Mouse (Mus musculus): ENCODE measurements around the gene Rnf6. TPM values are rescaled to one million over a fixed set of nuclear protein-coding genes. Genes with fewer than 3 reads are reported as not detected.

Gene Rnf6
- polyA plus RNA-seq, 1 experiment: 36.2 TPM

DNA sequence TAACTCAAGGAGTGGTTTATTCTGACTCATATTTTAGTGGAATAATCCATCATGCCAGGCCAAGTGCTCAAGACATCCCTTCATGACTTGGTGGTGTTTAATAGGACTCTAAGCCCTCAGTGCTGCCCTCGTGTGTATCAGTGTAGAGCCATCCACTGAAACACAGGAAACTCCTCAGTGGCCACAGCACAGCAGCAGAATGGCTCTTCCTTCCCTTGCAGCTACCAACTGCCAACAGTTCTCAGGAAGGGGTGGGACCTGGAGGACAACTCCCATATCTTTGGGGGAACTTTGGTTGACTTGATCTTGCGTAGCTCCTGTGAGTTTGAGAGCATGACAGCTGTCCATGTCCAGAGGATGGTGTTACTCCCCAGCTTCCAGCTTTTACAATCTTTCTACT is 17.4 kb downstream of the Rnf6 start:
- Histone ChIP-seq H3K27me3 (replicated peaks; ENCODE audit: control insufficient read depth, insufficient read depth, low read length) (no peaks in the 10 kb centered on the region), H3K4me3 (ENCODE audit: insufficient read depth, low read depth, low read length) (no peak overlapping the region), H3K36me3 (ENCODE audit: control insufficient read depth, insufficient read depth, low read length) (peaks cover 4% of the 10 kb centered on the region), H3K4me1 (ENCODE audit: control insufficient read depth, insufficient read depth, low read length) (peaks cover 33% of the 10 kb centered on the region), H3K27ac (ENCODE audit: insufficient read depth, low read depth, low read length) (peak overlapping the region; percentile 79)
- WGBS: 72% methylated on average over 2 of the region's 2 CpGs
- TF ChIP-seq POLR2A (IDR thresholded peaks at IDR 0.05; ENCODE audit: low read depth, low read length): no peak
- DNase-seq: peak; percentile 20

DNA sequence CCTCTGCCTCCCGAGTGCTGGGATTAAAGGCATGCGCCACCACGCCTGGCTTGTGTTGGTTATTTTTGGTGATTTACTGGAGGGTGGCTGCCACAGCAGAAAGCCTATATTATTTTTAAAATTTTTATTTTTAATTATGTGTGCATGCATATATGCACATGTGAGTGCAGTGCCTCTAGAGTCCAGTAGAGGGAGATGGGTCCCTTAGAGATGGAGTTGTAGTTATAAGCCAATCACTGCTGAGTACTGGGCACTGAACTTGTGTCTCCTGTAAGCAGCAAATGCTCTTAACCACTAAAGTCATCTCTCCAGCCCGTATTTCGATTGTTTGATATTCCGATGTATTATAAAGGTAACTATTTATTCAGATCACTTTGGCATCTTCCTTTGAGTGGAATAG is 20.8 kb downstream of the Rnf6 start:
- TF ChIP-seq CTCF (conservative IDR thresholded peaks at IDR 0.05; ENCODE audit: insufficient read depth, insufficient read length, low read depth, low read length): no peak
- no peak for TF ChIP-seq POLR2A (IDR thresholded peaks at IDR 0.05; ENCODE audit: low read depth, low read length)
- 99% methylated on average over 6 of the region's 6 CpGs for whole genome bisulfite sequencing
- Histone ChIP-seq H3K4me3 (ENCODE audit: insufficient read depth, low read depth, low read length) (no peak overlapping the region), H3K27ac (ENCODE audit: insufficient read depth, low read depth, low read length) (no peak overlapping the region), H3K27me3 (replicated peaks; ENCODE audit: control insufficient read depth, insufficient read depth, low read length) (no peaks in the 10 kb centered on the region), H3K4me1 (ENCODE audit: control insufficient read depth, insufficient read depth, low read length) (peaks cover 25% of the 10 kb centered on the region), H3K36me3 (ENCODE audit: control insufficient read depth, insufficient read depth, low read length) (peaks cover 5% of the 10 kb centered on the region)
- DNase-seq: no peak

DNA sequence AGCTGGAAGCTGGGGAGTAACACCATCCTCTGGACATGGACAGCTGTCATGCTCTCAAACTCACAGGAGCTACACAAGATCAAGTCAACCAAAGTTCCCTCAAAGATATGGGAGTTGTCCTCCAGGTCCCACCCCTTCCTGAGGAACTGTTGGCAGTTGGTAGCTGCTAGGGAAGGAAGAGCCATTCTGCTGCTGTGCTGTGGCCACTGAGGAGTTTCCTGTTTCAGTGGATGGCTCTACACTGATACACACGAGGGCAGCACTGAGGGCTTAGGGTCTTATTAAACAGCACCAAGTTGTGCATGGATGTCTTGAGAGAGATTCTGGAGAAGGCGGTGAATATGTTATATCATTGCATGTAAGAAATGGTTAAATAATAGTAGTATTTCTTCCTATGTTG is 21.8 kb downstream of the Rnf6 start:
- peak; percentile 19 for DNase-seq
- Histone ChIP-seq H3K27ac (ENCODE audit: insufficient read depth, low read depth, low read length) (peak overlapping the region; percentile 99), H3K36me3 (ENCODE audit: control insufficient read depth, insufficient read depth, low read length) (peaks cover 5% of the 10 kb centered on the region), H3K4me1 (ENCODE audit: control insufficient read depth, insufficient read depth, low read length) (peaks cover 20% of the 10 kb centered on the region), H3K27me3 (replicated peaks; ENCODE audit: control insufficient read depth, insufficient read depth, low read length) (no peaks in the 10 kb centered on the region), H3K4me3 (ENCODE audit: insufficient read depth, low read depth, low read length) (no peak overlapping the region)
- TF ChIP-seq POLR2A (IDR thresholded peaks at IDR 0.05; ENCODE audit: low read depth, low read length) (no peak), CTCF (conservative IDR thresholded peaks at IDR 0.05; ENCODE audit: insufficient read depth, insufficient read length, low read depth, low read length) (no peak)
- WGBS: 60% methylated on average over 2 of the region's 2 CpGs

DNA sequence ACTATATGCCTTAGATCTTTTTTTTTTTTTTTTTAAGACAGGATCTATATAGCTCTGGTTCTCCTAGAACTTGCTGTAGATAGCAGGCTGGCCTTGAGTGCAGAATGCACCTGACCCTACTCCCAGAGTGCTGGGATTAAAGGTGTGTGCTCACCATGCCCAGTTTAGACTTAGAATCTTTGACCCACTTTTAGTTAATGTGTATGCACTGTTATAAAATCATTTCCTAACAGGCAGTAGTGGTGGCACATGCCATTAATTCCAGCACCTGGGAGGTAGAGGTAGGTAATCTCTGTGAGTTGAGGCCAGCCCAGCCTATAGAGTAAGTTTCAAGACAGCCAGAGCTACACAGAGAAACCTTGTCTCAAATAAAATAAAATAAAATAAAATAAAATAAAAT is 22.3 kb downstream of the Rnf6 start:
- Histone ChIP-seq H3K36me3 (ENCODE audit: control insufficient read depth, insufficient read depth, low read length) (peaks cover 5% of the 10 kb centered on the region), H3K27me3 (replicated peaks; ENCODE audit: control insufficient read depth, insufficient read depth, low read length) (no peaks in the 10 kb centered on the region), H3K27ac (ENCODE audit: insufficient read depth, low read depth, low read length) (no peak overlapping the region), H3K4me3 (ENCODE audit: insufficient read depth, low read depth, low read length) (no peak overlapping the region), H3K4me1 (ENCODE audit: control insufficient read depth, insufficient read depth, low read length) (peaks cover 15% of the 10 kb centered on the region)
- DNase-seq: peak; percentile 85
- TF ChIP-seq POLR2A (IDR thresholded peaks at IDR 0.05; ENCODE audit: low read depth, low read length): no peak

DNA sequence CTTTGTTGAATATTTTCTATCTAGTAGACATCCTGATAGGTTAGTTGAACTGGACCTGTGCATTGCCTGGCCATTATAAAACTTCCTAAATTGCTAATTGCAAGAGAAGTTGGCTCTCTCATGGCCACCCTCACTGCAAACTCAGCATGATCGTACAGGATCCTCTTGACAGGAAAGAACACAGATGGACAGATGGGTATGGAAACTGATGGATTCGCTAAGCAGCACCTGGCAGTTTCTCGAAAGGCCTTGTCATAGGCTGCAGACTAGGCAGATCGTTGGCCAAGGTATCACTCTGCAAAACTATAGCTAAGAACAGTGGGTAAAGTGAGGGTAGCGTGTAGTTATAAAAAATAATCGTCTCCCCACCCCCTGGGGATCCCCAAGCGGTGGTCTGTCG is 28.0 kb downstream of the Rnf6 start:
- 88% methylated on average over 8 of the region's 8 CpGs for WGBS

DNA sequence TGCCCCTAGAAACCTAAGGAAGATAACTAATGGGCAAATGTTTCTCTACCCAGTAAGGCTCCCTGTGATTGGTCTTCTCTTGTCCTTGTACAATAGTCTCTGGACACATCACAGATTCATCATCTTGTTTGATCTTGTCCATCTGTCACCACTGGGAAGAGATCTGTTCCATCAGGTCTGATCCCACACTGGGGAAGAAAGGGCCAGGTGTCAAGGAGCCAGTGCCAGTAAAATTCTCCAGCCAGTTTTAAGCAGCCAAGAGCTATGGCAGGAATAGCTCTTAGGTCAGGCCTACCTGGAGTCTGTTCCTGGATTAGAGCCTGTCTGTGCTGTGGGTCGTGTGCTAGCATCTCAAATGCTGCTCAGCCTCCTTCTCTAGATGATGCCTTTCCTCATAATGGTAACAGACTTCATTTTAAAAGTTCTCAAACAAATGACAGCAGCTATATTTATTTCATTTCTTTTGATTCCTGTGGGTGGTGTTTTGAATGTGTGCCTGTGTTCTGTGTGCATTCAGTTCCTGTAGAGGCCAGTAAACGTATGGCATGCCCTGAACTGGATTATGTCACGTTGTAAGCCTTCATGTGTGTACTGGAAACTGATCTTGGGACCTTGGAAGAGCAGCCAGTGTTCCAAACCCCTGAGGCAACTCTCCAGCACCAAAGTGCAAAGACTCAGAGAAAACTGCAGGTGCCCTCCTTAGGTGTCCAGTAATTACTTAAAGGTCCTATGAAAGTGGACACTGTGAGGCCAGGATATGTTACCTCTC is 30.7 kb downstream of the Rnf6 start:
- Histone ChIP-seq H3K27ac (ENCODE audit: insufficient read depth, low read depth, low read length) (peak overlapping the region; percentile 94), H3K4me3 (ENCODE audit: insufficient read depth, low read depth, low read length) (no peak overlapping the region), H3K36me3 (ENCODE audit: control insufficient read depth, insufficient read depth, low read length) (no peaks in the 10 kb centered on the region), H3K4me1 (ENCODE audit: control insufficient read depth, insufficient read depth, low read length) (peaks cover 13% of the 10 kb centered on the region), H3K27me3 (replicated peaks; ENCODE audit: control insufficient read depth, insufficient read depth, low read length) (no peaks in the 10 kb centered on the region)
- 49% methylated on average over 3 of the region's 3 CpGs for WGBS
- TF ChIP-seq CTCF (conservative IDR thresholded peaks at IDR 0.05; ENCODE audit: insufficient read depth, insufficient read length, low read depth, low read length): no peak
- TF ChIP-seq POLR2A (IDR thresholded peaks at IDR 0.05; ENCODE audit: low read depth, low read length): no peak
- peak; percentile 32 for DNase-seq

More for the DNA sequence above, 28.0 kb downstream of the Rnf6 start:
- no peak overlapping the region for H3K27ac ChIP-seq (ENCODE audit: insufficient read depth, low read depth, low read length)
- TF ChIP-seq POLR2A (IDR thresholded peaks at IDR 0.05; ENCODE audit: low read depth, low read length) (no peak), CTCF (conservative IDR thresholded peaks at IDR 0.05; ENCODE audit: insufficient read depth, insufficient read length, low read depth, low read length) (no peak)
- no peaks in the 10 kb centered on the region for H3K27me3 ChIP-seq (replicated peaks; ENCODE audit: control insufficient read depth, insufficient read depth, low read length)
- H3K36me3 ChIP-seq (ENCODE audit: control insufficient read depth, insufficient read depth, low read length): peaks cover 2% of the 10 kb centered on the region; the same call in 1 of the 2 replicates
- DNase-seq: no peak
- H3K4me1 ChIP-seq (ENCODE audit: control insufficient read depth, insufficient read depth, low read length): peaks cover 15% of the 10 kb centered on the region
- H3K4me3 ChIP-seq (ENCODE audit: insufficient read depth, low read depth, low read length): no peak overlapping the region

DNA sequence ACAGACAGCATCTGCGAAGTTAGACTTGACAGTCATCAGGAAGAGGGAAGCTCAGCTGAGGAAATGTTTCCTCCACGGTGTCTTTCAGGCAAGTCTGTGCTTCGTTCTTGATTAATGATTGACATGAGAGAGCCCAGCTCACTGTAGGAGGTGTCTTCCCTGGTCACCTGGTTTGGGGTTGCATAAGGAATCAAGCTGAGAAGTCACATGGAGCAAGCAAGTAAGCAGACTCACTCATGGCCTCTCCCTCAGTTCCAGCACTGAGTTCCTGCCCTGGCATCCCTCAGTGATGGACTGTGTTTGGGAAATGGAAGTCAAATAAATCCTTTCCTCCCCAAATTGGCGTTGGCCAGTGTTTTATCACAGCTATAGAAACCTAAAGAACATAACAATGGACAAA is 31.3 kb downstream of the Rnf6 start:
- no peaks in the 10 kb centered on the region for H3K27me3 ChIP-seq (replicated peaks; ENCODE audit: control insufficient read depth, insufficient read depth, low read length)
- no peaks in the 10 kb centered on the region for H3K36me3 ChIP-seq (ENCODE audit: control insufficient read depth, insufficient read depth, low read length)
- TF ChIP-seq CTCF (conservative IDR thresholded peaks at IDR 0.05; ENCODE audit: insufficient read depth, insufficient read length, low read depth, low read length): no peak
- TF ChIP-seq POLR2A (IDR thresholded peaks at IDR 0.05; ENCODE audit: low read depth, low read length): no peak
- peak; percentile 86 for DNase-seq
- H3K27ac ChIP-seq (ENCODE audit: insufficient read depth, low read depth, low read length): peak overlapping the region; percentile 95
- 42% methylated on average over 4 of the region's 4 CpGs for WGBS
- peaks cover 13% of the 10 kb centered on the region for H3K4me1 ChIP-seq (ENCODE audit: control insufficient read depth, insufficient read depth, low read length)
- no peak overlapping the region for H3K4me3 ChIP-seq (ENCODE audit: insufficient read depth, low read depth, low read length)
